Mouse (Mus musculus) ES-Bruce4 (cell line): ENCODE results near the gene Acot13. TPM values are rescaled to one million over a fixed set of nuclear protein-coding genes. Genes with fewer than 3 reads are reported as not detected.

Experiments used
- H3K27ac ChIP-seq: 2 replicates; pipeline ENCODE4 v1.5.1; 2012; ENCODE audit warnings: low read length, inconsistent platforms; ENCODE audit not compliant: insufficient read depth
- H3K27me3 ChIP-seq: 2 replicates; pipeline ENCODE4 v1.6.1; 2012; ENCODE audit warnings: mild to moderate bottlenecking, low read length, inconsistent platforms; ENCODE audit not compliant: control insufficient read depth, poor library complexity, insufficient read depth, severe bottlenecking
- H3K36me3 ChIP-seq: 2 replicates; pipeline ENCODE4 v1.6.1; 2012; ENCODE audit warnings: inconsistent platforms, mild to moderate bottlenecking, low read length, moderate library complexity; ENCODE audit not compliant: control insufficient read depth, poor library complexity, insufficient read depth, severe bottlenecking
- H3K4me1 ChIP-seq: one replicate; pipeline ENCODE4 v1.8.1; 2011; ENCODE audit warnings: low read length; ENCODE audit not compliant: control insufficient read depth, insufficient read depth
- H3K4me3 ChIP-seq: 2 replicates; pipeline ENCODE4 v1.5.1; 2011; ENCODE audit warnings: low read depth, mild to moderate bottlenecking, low read length
- H3K9ac ChIP-seq: 2 replicates; pipeline ENCODE4 v1.6.1; 2012; ENCODE audit warnings: low read depth, mild to moderate bottlenecking, inconsistent platforms; ENCODE audit not compliant: poor library complexity, severe bottlenecking
- H3K9me3 ChIP-seq: replicated peaks from 2 replicates; pipeline ENCODE4 v1.6.1; 2012; ENCODE audit warnings: mild to moderate bottlenecking, low read length, inconsistent platforms; ENCODE audit not compliant: control insufficient read depth, poor library complexity, insufficient read depth, severe bottlenecking
- CTCF ChIP-seq: IDR thresholded peaks from one replicate; pipeline ENCODE4 v1.8.1; 2011; ENCODE audit warnings: low read depth, low read length
- EP300 ChIP-seq: IDR thresholded peaks from 2 replicates; pipeline ENCODE4 v1.6.1; 2011; ENCODE audit warnings: low read depth, low read length; ENCODE audit not compliant: insufficient read depth
- POLR2A ChIP-seq: IDR thresholded peaks from one replicate; pipeline ENCODE4 v1.8.1; 2011; ENCODE audit warnings: low read length; ENCODE audit not compliant: insufficient read depth
- polyA plus RNA-seq: library from polyadenylated mRNA; stranded (reverse); fragments of >200 nt; gene quantifications from 2 replicates; pipeline ENCODE4 v1.2.4, GENCODE M21; 2011; ENCODE audit warnings: low read depth; ENCODE audit not compliant: missing spikeins, insufficient read depth, insufficient read length

The Acot13 gene
- polyA plus RNA-seq, 1 experiment = 93.1 TPM

DNA sequence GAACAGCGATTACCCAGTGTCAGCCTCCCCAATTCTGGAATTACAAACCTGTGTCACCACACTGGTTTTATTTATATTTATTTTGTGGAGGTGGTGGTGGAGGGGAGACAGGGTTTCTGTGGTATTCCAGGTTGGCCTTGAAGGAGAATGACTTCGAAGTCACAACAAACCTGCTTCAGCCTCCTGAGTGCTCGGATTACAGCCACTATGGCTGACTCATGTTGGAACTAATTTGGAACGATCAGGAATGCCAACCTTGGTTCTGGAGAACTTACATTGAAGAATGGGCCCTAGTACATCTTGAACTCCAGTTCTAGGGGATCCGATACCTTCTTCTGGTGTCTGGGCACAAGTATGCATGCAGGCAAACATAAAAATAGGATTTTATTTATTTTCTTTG, 32.0 kb downstream of the Acot13 start:
- no peaks in the 10 kb centered on the region for H3K27me3 ChIP-seq
- peak overlapping the region; percentile 30 for H3K9ac ChIP-seq
- H3K4me1 ChIP-seq = no peaks in the 10 kb centered on the region
- H3K36me3 ChIP-seq = peaks cover 9% of the 10 kb centered on the region; the same call in 1 of the 2 replicates
- no peak overlapping the region for H3K4me3 ChIP-seq
- H3K27ac ChIP-seq = no peak overlapping the region
- no peak for TF ChIP-seq POLR2A
- no peak for TF ChIP-seq CTCF
- no peak for TF ChIP-seq EP300
- no peaks in the 10 kb centered on the region for H3K9me3 ChIP-seq

DNA sequence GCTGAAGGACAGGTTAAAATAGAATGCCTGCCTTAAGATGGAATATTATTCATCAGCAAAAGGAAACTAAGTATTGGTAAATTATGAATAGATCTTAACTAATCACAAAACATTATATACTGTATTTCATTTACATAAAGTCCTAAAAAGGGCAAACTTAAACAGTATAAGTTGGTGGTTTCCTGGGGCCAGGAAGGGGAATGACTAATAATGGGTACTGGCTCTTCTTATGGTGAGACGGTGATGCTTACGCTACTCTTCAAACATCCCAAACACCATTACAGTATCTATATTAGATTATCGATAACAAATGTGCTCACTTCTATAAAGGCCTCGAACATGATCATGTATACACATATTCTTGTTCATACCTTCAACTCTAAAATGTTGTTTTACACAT, 32.7 kb downstream of the Acot13 start:
- no peaks in the 10 kb centered on the region for H3K9me3 ChIP-seq
- no peak overlapping the region for H3K9ac ChIP-seq
- H3K4me3 ChIP-seq = no peak overlapping the region
- TF ChIP-seq POLR2A (no peak), CTCF (no peak), EP300 (no peak)
- peaks cover 6% of the 10 kb centered on the region; the same call in 1 of the 2 replicates for H3K36me3 ChIP-seq
- H3K27ac ChIP-seq = no peak overlapping the region
- H3K27me3 ChIP-seq = no peaks in the 10 kb centered on the region
- H3K4me1 ChIP-seq = no peaks in the 10 kb centered on the region

DNA sequence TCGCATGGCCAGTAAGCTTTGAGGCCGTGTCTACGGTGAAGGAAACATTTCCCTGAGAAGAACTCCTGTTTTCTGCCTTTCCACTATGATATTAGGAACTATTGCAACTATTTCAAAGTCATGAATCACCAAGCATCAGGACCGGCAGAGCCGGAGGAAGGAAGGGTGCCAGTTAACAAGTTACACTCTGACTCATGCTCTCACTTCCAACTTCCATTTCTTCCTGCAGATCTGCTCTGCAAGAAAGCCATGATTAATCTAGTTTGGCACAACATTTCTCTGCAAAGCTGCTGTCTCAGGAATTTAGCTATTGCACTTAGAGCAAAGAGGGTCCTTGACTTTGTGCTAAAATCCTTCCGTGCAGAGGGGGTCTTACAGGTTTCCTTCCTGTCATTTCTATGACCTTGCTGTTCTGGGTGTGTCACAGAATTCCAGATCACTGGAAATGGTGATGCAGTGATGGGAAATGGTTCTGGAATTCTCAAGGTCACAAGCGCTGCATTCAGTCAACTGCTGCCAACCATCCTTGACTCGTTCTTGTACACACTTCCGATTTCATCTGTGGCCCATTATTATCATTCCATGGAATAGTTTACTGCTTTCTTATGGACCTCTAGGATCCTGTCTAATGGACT, 38.8 kb downstream of the Acot13 start:
- Histone ChIP-seq H3K9ac (no peak overlapping the region), H3K9me3 (no peaks in the 10 kb centered on the region), H3K27me3 (no peaks in the 10 kb centered on the region), H3K4me1 (no peaks in the 10 kb centered on the region), H3K36me3 (no peaks in the 10 kb centered on the region), H3K4me3 (no peak overlapping the region), H3K27ac (no peak overlapping the region)
- no peak for TF ChIP-seq POLR2A
- no peak for TF ChIP-seq CTCF
- no peak for TF ChIP-seq EP300

DNA sequence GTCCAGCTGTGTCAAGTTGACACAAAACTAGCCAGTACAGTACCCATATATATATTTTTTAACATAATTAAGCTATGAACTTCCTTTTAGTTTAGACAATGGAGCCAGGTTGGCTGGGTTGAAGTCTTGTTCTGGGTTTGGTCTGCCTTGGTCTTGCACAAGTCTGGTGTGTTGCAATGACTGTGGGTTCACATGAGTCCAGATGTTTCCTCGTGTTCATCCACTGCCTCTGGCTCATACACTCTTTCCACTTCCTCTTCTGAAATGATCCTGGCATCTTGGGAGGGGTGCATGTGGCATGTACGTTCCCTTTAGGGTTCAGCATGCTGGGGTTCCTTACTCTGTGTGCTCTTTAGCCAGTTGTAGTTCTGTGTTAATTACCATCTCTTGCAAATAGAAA, 40.0 kb downstream of the Acot13 start:
- Histone ChIP-seq H3K36me3 (no peaks in the 10 kb centered on the region), H3K27ac (no peak overlapping the region), H3K9me3 (no peaks in the 10 kb centered on the region), H3K4me3 (no peak overlapping the region), H3K4me1 (no peaks in the 10 kb centered on the region), H3K27me3 (no peaks in the 10 kb centered on the region), H3K9ac (no peak overlapping the region)
- TF ChIP-seq CTCF = no peak
- TF ChIP-seq EP300 = no peak
- TF ChIP-seq POLR2A = no peak

GRCm38 (mm10) chr13:24787477-24787876, 43.9 kb downstream of the Acot13 start:
- H3K36me3 ChIP-seq = no peaks in the 10 kb centered on the region
- H3K4me3 ChIP-seq = no peak overlapping the region
- TF ChIP-seq EP300 (no peak), CTCF (no peak), POLR2A (no peak)
- H3K9ac ChIP-seq = no peak overlapping the region
- no peaks in the 10 kb centered on the region for H3K27me3 ChIP-seq
- no peak overlapping the region for H3K27ac ChIP-seq
- H3K4me1 ChIP-seq = no peaks in the 10 kb centered on the region
- H3K9me3 ChIP-seq = no peaks in the 10 kb centered on the region; the same call in 1 of the 2 replicates

DNA sequence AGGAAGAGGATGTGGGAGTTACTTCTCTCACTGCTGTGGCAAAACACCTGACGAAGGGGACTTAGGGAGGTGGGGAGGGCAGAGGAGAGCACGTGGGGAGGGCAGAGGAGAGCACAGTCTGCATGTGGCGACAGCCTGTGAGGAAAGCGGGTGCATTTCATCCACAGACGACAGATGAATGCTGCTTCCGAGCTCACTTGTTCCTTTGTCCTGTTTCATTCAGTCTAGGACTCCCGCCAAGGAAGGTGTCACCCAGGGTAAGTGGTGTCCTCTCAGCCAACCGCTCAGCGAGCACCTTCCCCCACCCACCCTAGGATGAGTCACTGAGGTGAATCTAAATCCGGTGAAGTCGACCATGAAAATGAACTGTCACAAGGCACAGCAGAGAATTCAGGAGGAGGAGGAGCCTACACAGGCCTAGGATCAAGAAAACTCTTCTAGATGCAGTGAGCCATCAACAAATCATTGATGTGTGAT, 45.3 kb downstream of the Acot13 start:
- H3K4me1 ChIP-seq = no peaks in the 10 kb centered on the region
- TF ChIP-seq CTCF (no peak), EP300 (no peak), POLR2A (no peak)
- no peak overlapping the region for H3K4me3 ChIP-seq
- no peak overlapping the region for H3K27ac ChIP-seq
- no peaks in the 10 kb centered on the region for H3K36me3 ChIP-seq
- no peaks in the 10 kb centered on the region for H3K27me3 ChIP-seq
- H3K9me3 ChIP-seq = no peaks in the 10 kb centered on the region; the same call in 1 of the 2 replicates
- H3K9ac ChIP-seq = no peak overlapping the region
